Mouse (Mus musculus): ENCODE results near the gene Catsperz.

- TF ChIP-seq EP300 (IDR thresholded peaks at IDR 0.05; ENCODE audit: low read depth) (no peak), CTCF (IDR thresholded peaks at IDR 0.05; ENCODE audit: low read depth) (no peak)
Measured at GRCm38 (mm10) chr19:6952712-6953037, 27.5 kb upstream of the Catsperz start.
